Mouse (Mus musculus): ENCODE data around the gene Slc25a5.

DNA sequence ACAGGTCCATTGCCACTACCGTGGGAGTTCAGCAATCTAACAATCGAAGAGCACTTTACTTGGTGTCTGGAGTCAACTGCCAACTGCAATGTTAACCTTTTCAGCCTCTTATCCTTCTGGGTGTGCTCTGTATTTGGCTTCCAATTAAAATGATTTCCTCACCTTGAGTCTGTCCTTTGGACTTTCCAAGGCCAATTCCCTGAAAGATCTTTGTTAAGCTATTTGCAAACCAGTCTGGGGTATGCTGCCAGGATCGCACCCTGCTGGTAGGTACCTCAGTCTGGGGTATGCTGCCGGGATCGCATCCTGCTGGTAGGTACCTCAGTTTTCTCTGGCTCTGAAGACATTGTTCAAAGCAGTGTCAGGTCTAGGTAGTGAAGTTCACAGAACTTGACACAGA, 880 bp upstream of the Slc25a5 start:
- TF ChIP-seq CTCF (IDR thresholded peaks at IDR 0.05; ENCODE audit: borderline replicate concordance, control insufficient read depth, extremely low read depth, insufficient read depth, low read length, poor library complexity), result no peak
- TF ChIP-seq POLR2A (IDR thresholded peaks at IDR 0.05; ENCODE audit: control insufficient read depth, extremely low read depth, insufficient read depth, low read length, poor library complexity), result no peak
